Mouse (Mus musculus) cerebellum, adult 2 months (tissue): ENCODE data around the gene E2f8.

Source experiments
- CTCF ChIP-seq: fragments of 200-500 bp; IDR thresholded peaks from 2 replicates; pipeline ENCODE4 v1.5.1; 2011; ENCODE audit warnings: low read depth, mild to moderate bottlenecking, control low read depth, low read length, moderate library complexity, borderline replicate concordance; ENCODE audit not compliant: insufficient read depth
- POLR2A ChIP-seq: fragments of 200-500 bp; IDR thresholded peaks from 2 replicates; pipeline ENCODE4 v1.6.1; 2011; ENCODE audit warnings: low read length, control low read depth, borderline replicate concordance; ENCODE audit not compliant: insufficient read depth

DNA sequence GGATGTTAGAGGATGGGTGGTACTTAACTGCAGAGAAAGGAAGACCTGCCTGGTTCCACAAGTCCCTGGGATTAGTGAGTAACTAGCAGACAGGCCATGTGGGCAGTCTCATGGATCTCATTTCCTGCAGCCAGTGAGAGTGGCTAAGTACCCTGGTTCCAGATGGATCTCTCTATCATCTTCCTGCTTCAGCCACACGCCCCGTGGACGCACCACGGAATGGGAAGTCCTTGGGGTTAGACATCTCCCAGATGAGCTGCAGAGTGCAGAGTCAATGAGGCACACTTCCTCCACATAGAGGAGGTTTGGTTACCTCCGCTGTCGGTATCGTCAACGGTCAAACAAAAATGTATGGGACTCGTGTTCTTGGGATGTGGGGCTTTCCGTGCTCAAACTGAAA is 42.2 kb upstream of the E2f8 start:
- TF ChIP-seq CTCF (no peak), POLR2A (no peak)
